Mouse (Mus musculus) E14TG2a.4 (cell line): ENCODE data around the gene Cpa4.

ENCODE experiments used
- CTCF ChIP-seq: conservative IDR thresholded peaks from 2 replicates; pipeline ENCODE4 v1.5.1; 2014; ENCODE audit warnings: low read length
- POU5F1 ChIP-seq: IDR thresholded peaks from 2 replicates; pipeline ENCODE4 v1.6.1; 2014; ENCODE audit warnings: low read length, borderline replicate concordance

GRCm38 (mm10) chr6:30525456-30526332 is 42.5 kb upstream of the Cpa4 start:
- TF ChIP-seq CTCF (no peak), POU5F1 (no peak)
